Mouse (Mus musculus): ENCODE data around the gene Rxfp3. TPM values are rescaled to one million over a fixed set of nuclear protein-coding genes. Genes with fewer than 3 reads are reported as not detected.

Rxfp3 gene
- under 1 TPM in 1 of 4 experiments, not detected in 3; 0.06 TPM for total RNA-seq (2022)

GRCm38 (mm10) chr15:11037711-11038110, at the start of gene Rxfp3:
Gene Rxfp3, minus strand, starts transcription at chr15:11037991.
- no peak for DNase-seq

- DNase-seq: no peak
Measured at GRCm38 (mm10) chr15:11084993-11085365, 47.2 kb upstream of the Rxfp3 start.

- no peak for DNase-seq
Measured at GRCm38 (mm10) chr15:11084241-11084992, 46.6 kb upstream of the Rxfp3 start.

GRCm38 (mm10) chr15:11083678-11084077, 45.9 kb upstream of the Rxfp3 start:
- DNase-seq: no peak

GRCm38 (mm10) chr15:11082961-11083569, 45.3 kb upstream of the Rxfp3 start:
- no peak for DNase-seq

GRCm38 (mm10) chr15:11075726-11076361, 38.1 kb upstream of the Rxfp3 start:
- no peak for DNase-seq

- no peak for DNase-seq
Measured at GRCm38 (mm10) chr15:11067891-11068290, 30.1 kb upstream of the Rxfp3 start.

GRCm38 (mm10) chr15:11066299-11066698, 28.5 kb upstream of the Rxfp3 start:
- no peak for DNase-seq

- no peak for DNase-seq
Measured at GRCm38 (mm10) chr15:11065528-11066171, 27.9 kb upstream of the Rxfp3 start.

GRCm38 (mm10) chr15:11064558-11065411, 27.0 kb upstream of the Rxfp3 start, which contains the start of gene Adamts12:
Gene Adamts12, plus strand, starts transcription at chr15:11064790.
- peak; percentile 33 for DNase-seq

GRCm38 (mm10) chr15:11064160-11064557, 26.4 kb upstream of the Rxfp3 start:
- DNase-seq: no peak

- no peak for DNase-seq
Measured at GRCm38 (mm10) chr15:11062903-11063302, 25.1 kb upstream of the Rxfp3 start.

- DNase-seq: no peak
Measured at GRCm38 (mm10) chr15:11054440-11055080, 16.8 kb upstream of the Rxfp3 start.

- no peak for DNase-seq
Measured at GRCm38 (mm10) chr15:11053678-11054439, 16.1 kb upstream of the Rxfp3 start.

GRCm38 (mm10) chr15:11042828-11043227, 5.0 kb upstream of the Rxfp3 start:
- no peak for DNase-seq

- DNase-seq: no peak
Measured at GRCm38 (mm10) chr15:11041229-11041628, 3.4 kb upstream of the Rxfp3 start.

- no peak for DNase-seq
Measured at GRCm38 (mm10) chr15:11040067-11040466, 2.3 kb upstream of the Rxfp3 start.

- DNase-seq: no peak
Measured at GRCm38 (mm10) chr15:11038476-11038875, 685 bp upstream of the Rxfp3 start.

- DNase-seq: no peak
Measured at GRCm38 (mm10) chr15:11037376-11037695, 455 bp downstream of the Rxfp3 start.

GRCm38 (mm10) chr15:11036535-11037375, 1.0 kb downstream of the Rxfp3 start:
- DNase-seq: no peak

All from adrenal gland, adult 8-10 months (tissue).